Mouse (Mus musculus): Measurements from ENCODE around the gene Zfp365. TPM values are rescaled to one million over a fixed set of nuclear protein-coding genes. Genes with fewer than 3 reads are reported as not detected.

Zfp365 gene
- total and polyA plus RNA-seq, 3 experiments: 0.61 to 2.3 (median 1.7) TPM

DNA sequence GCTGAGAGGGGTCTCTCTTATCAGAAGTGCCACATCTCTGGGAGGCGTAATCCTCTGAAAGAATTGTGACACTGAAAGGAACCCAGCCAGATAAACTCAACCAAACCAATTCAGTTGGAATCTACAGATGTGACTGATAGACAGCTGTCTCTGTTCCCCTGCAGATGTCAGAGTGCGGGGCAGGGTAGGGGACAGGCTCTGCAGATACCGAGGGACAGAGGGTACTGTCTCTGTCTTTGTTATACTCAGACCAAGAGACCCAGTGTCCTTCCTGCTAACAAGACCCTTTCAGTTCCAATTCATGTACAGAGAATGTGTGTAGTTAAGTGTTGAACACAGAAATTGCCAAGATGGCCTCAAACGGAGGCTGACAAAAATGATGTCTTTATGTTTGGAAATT lies 6.4 kb downstream of the Zfp365 start:
- DNase-seq: no peak

DNA sequence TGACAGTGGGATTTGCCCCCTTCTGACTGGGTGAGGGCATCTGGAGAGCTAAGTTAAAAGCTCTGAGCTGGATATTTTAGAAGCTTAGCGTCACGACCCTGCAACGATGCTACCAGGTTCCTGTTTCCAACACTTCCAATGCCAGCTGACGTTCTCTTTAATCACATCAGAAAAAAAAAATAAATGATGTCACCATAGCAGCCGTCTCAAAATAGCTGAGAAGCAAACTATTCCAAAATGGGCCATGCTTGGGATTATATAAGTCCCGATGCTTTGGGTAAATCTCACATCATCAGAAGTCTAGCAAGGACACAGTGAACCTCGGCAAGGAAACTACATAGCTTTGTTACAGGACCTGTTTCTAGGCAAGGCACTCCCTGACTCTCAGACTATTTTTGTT lies 9.1 kb downstream of the Zfp365 start:
- DNase-seq: no peak

GRCm38 (mm10) chr10:67901179-67901578 lies 11.3 kb downstream of the Zfp365 start:
- no peak for DNase-seq

GRCm38 (mm10) chr10:67898949-67899675 lies 13.3 kb downstream of the Zfp365 start:
- DNase-seq: peak; percentile 74

- peak; percentile 5 for DNase-seq
These were observed 14.0 kb downstream of the Zfp365 start for GRCm38 (mm10) chr10:67898355-67898935.

GRCm38 (mm10) chr10:67897281-67897680 lies 15.2 kb downstream of the Zfp365 start:
- DNase-seq: no peak

GRCm38 (mm10) chr10:67894683-67895082 lies 17.8 kb downstream of the Zfp365 start:
- no peak for DNase-seq

- DNase-seq: no peak
These were observed 18.4 kb downstream of the Zfp365 start for GRCm38 (mm10) chr10:67894059-67894458.

DNA sequence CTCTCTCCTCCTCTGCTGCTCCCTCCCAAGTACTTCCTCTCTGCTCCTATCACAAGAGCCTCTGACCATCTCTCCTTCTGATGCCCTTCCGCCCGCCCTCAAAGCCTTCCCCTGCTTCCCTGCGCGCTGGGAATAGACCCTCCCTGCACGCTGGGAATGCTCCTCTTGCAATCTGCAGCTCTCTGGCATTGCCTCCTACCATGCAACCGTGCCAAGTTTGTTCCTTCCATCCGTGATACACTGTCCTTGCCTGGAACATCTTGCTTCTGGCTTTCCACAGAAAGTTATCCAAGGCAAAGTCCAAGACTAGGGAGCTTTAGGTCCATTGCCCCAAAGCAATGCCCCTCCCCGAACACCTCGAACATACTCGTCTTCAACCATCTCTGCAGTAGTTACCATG lies 19.2 kb downstream of the Zfp365 start:
- DNase-seq: no peak

DNA sequence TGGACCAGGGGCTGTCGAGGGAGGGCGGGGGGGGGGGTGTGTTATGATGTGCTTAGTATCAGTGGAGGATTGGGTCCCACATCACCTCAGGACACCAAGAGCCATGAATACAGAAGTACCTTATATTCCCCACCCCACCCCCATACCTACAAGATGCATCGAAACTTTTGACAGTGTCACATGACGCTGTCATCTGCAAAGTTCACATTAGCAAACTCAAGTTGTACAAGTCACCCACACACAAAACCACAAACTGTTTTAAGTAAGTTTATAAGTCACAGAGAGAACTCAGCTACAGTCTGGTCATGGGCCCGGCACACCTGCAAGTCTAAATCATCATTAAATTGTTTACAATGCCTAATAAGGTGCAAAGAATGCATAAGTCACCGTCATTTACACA lies 21.3 kb downstream of the Zfp365 start:
- no peak for DNase-seq

DNA sequence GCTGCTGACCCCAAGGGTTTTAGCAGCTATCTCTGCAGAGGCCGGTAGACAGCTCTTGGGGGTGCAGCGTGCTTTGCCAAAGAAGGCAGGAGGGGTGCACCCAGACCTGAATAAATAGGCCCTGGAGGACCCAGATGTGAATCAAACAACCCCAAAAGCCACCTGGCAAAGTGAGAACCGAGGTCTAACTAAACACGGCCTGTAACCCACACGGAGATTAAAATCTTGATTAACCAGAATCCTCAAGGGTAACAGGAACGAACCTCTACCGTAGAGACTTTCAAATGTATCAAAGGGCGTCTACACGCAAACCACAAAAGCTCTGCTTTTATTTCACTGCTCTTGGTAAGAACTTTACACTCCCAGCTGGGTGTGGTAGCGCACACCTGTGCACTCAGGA lies 24.5 kb downstream of the Zfp365 start:
- no peak for DNase-seq

DNA sequence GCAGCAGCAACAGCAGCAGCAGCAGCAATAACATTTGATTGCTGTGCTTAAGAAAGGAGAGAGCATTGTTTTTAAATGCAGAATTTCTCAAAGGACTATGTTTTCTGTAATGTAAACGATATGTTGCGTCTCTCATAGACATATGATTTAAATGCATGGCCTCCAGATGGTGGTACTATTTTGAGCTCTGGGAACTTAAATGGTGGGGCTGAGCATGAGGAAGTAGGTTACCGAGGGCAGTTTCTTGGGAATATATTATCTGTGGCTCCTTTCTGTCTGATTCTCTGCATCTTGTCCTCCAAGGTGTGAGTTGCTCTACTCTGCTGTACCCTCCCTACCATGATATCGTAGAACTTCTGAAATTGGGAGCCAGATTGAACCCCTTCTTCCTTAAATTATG lies 31.8 kb downstream of the Zfp365 start:
- no peak for DNase-seq

DNA sequence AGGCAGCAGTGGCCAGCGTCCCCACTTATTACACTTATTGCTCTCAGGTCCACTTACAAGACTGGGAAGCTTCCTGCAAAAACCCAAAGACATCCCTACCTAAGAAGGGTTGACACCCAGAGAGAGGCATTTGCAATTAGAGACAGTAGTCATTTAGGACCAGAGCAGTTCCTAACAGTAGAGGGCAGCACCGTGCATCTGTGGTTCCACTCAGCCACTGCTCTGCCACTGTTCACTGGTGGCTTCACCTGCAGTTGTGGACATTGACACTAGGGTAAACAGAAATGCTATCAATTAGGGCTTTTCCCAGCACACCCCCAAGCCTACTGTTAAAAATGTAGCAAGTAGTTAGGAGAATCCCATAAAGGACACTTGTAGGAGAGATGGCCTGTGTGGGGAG lies 40.7 kb downstream of the Zfp365 start:
- peak; percentile 60 for DNase-seq

DNA sequence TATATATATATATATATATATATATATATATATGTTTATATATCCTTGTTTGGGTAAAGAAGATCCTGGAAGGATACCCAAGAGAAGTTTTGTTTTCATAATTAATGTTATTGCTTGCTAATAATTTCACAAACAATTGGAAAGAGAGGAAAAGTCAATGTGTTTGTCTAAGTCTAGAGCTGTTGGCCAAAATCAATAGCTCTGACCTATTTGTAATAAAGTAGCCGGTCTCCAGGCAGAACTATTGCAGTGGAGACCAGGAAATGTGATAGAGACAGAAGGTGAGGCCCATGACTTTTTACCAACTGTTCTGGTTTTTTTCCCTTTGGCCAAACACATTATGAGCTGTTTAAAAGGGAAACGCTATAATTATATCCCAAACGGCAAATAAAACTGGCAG lies 44.2 kb downstream of the Zfp365 start:
- DNase-seq: no peak

GRCm38 (mm10) chr10:67865841-67866240 lies 46.6 kb downstream of the Zfp365 start:
- DNase-seq: peak; percentile 64

DNA sequence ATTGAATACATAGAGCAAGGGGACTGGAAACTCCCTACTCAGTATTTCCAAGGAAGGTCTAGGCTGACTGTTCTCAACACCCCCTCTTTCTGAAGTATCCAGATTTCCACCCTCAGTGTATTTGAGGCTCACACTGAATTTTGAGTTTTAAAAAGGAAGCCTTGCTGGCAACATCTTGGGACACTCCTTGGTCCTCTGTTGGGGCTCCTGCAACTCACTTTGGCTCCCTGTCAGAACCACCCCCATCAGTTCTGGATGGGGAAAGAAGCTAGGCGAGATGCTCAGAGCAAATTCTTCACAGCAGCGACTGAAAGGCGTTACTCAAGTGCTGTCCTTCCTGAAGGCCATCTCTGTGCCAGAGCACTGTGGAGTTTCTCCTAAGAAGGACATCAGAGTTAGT lies 47.4 kb downstream of the Zfp365 start:
- no peak for DNase-seq

GRCm38 (mm10) chr10:67862331-67862730 lies 50.1 kb downstream of the Zfp365 start:
- peak; percentile 10 for DNase-seq

- DNase-seq: peak; percentile 65
These were observed 53.6 kb downstream of the Zfp365 start for GRCm38 (mm10) chr10:67858878-67859277.

DNA sequence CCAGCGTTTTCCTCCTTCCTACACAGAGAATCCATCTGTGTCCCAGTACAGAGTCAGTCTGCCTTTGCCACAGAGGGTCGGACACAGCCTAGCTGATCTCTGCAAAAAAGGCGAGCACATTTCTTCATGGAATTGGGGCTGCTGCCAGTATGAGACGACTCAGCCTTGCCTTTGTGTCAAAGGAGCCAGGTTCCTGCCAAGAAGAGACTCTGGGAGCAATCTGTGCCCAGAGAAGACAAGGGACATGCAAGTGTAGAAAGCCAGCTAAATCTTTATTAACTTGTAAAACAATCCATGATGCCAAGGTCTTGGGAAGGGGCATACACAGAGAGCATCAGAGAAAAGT lies 54.9 kb downstream of the Zfp365 start:
- no peak for DNase-seq

GRCm38 (mm10) chr10:67856791-67857560 lies 55.5 kb downstream of the Zfp365 start:
- DNase-seq: no peak

GRCm38 (mm10) chr10:67855760-67856159 lies 56.7 kb downstream of the Zfp365 start:
- no peak for DNase-seq

- no peak for DNase-seq
These were observed 60.1 kb downstream of the Zfp365 start for GRCm38 (mm10) chr10:67852411-67852810.

- no peak for DNase-seq
These were observed 61.4 kb downstream of the Zfp365 start for GRCm38 (mm10) chr10:67851079-67851478.

Measured in adrenal gland, adult 2 months (tissue).